Mouse (Mus musculus) A20 (cell line): ENCODE results near the gene Fam47e.
"Not testable (repeated sequence)": the region's sequence is repeated elsewhere in the genome, so short reads cannot be mapped to it uniquely, and the experiment has no call there.

Experiments
- DNase-seq: peaks from one replicate; pipeline ENCODE4 v3.0.0-alpha.2; 2011; ENCODE audit warnings: low read depth, low spot score

Fam47e gene

DNA sequence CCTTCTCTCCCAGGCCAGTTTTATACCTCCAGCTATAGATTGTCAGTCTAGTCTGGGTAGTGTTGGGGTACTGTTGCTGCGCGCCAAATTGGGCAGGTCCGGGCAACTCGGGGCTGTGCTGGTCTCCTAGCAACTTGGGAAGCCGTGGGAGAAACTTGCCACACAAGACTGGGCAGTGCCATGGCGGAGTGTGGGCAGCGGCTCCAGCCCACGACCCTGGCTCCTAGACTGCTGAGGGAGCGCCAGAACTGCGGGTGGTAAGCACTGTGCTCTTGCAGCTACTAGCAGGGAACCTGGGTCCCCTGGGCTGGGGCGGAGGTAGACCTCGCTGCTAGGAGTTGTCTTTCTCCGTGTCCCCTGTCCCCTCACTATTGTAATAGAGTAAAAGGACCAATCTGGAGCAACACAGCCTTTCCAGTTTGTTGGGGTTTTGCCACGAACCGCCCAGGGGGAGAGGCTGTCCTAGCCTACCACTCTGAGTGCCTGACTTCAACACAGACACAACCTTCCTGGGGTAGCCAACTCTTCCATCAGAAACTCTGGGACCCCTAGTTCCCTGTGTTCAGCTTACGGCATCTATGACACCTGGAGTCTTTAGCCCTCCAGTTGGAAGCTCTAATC lies at the start of gene Fam47e:
TSS of gene Fam47e (plus strand) at position 179 of the 621 bp plus-strand sequence.
- no peak for DNase-seq

DNA sequence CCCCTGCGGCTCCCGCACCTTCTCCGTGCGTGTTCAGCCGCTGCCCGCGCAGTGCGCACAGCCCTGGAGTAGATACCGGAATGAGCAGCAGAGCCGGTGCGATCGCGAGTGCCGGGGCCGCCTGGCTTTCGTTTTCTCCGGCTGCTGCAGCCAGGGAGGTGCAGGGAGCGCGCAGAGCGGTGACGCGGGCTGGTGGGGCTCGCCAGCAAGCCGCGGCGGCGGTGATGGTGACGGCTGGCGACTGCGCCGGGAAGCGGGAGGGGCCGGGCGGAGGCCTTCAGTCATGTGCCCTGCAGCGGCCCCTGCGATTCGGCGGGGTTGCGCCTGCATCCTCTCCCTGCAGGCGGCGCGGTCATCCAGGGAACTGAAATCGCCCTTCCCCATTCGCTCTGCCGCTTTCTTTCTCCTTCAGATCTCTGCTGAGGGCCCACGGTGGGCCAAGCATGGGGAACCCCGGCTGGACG lies 49.4 kb upstream of the Fam47e start:
- peak; percentile 94 for DNase-seq

DNA sequence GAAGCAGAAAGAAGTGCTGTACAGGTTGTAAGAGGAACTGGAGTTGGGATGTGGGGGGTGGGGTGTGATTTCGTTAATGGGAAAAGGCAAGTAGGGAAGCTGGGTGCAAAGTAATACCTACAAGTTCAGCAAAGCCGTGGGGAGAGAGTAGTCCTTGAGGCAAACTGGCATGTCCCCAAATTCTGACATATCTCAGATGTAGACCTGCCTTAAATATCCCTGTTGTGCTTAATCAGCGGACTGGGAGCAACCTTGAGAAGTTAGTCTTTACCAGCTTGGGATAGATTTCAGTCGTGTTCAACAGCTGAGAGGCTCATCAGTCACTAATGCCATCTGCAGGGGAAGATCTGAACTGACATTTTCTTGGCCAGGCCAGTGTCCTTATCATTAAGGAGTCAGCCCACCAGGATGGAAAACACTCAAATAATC lies 48.6 kb upstream of the Fam47e start:
- DNase-seq, result peak; percentile 70

DNA sequence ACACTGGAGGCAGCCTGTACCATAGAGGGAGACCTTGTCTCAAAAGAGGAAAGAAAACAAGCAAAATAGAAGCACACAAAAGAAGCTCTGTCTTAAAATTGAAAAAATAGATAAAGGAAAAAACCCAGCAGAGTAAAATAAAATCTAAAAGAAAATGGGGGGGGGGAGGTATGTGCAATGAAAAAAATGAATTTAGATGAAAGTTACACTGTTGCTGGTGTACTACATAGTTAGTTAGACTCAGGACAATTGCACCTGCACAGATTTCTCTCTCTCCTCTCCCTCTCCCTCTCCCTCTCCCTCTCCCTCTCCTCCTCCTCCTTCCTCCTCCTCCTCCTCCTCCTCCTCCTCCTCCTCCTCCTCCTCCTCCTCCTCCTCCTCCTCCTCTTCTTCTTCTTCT lies 48.1 kb upstream of the Fam47e start, which contains the start of gene Scarb2:
TSS of gene Scarb2 (minus strand) at position 101 of the 400 bp plus-strand sequence.
- no peak for DNase-seq

DNA sequence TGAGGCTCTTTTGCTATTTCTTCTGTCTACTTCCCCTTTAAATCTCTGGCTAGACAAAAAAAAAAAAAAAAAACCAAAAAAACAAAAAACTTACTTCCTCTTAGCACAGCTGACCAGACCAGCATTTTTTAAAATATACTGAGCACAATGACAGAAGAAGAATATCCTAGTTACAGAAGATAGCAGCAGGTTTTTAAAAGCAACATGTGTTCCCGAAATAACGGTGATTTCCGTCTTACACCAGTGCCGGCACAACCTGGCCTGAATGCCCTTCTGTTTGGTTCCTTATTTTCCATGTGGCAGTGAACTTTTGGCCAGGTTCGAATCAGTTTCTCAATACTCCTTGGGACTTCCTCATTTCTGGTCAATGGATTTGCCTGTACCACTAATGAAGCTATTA lies 46.0 kb upstream of the Fam47e start:
- DNase-seq, result peak; percentile 88

DNA sequence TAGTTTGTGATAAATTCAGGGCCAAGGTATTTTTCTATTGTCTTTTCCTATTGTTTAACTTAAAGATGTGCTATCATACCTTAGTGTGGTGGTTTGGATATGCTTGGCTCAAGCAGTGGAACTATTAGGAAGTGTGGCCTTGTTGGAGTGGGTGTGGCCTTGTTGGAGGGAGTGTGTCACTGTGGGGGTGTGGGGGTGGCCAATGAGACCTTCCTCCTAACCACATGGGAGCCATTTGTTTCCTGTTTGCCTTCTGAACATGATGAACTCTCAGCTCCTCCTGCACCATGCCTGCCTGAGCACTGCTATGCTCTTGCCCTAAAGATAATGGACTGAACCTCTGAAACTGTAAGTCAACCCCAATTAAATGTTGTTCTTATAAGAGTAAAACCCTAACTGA lies 43.6 kb upstream of the Fam47e start:
- peak; percentile 30 for DNase-seq

DNA sequence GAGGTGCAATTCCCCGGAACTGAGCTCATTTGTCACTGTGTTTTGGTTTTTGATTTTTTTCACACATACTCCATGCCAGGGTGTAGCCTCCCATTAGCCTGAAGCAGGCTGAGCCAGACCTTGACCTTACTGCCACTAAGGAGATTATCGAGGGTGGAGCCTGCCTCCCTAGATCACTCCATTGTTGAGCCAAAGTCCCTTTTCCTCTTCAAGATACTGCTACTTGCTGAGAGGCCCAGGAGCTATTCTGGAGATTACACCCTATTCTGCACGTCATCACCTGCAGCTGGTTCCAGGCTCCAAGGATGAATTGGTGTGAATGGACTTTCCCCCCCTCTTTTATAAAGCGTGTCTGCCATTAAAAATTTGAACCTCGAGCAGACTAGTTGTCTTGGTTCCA lies 42.8 kb upstream of the Fam47e start:
- DNase-seq, result no peak

DNA sequence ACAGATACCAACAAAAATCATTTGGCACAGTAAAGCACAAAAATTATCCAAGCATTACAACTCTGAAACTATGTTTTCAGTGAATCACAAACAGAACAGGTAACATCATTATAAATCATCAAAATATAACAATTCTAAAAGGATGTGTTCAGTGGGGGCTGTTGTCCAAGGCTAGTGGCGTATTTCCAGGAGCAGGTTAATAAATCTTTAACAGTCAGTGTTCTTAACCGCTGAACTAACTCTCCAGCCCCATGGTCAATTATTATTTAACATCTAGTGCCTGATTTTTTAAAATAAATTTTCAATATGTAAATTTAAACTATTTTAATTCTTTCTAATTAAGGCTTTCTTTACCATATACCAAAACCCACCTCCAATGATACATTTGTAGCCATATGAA lies 33.7 kb upstream of the Fam47e start:
- not testable (repeated sequence) for DNase-seq

DNA sequence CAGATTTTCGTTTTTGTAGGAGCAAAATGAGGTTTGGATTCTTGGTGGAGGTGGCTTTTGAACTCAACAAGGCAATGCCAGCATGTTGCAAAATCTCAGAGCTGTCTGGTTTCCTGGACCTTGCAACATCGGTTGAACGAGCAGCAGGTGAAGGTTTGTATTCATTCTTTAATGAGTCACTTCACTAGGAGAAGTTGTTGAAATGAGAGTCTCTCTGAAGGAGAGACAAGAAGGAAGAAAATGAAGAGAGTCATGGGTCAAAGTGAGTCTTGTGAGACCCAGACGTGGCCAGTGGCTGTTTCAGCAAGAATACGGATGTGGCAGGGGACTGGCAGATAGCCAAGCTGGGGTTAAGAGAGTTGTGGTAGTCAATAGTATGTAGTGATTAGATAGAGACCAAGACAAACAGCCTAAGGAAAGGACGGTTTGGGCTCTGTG lies 30.0 kb upstream of the Fam47e start:
- no peak for DNase-seq

DNA sequence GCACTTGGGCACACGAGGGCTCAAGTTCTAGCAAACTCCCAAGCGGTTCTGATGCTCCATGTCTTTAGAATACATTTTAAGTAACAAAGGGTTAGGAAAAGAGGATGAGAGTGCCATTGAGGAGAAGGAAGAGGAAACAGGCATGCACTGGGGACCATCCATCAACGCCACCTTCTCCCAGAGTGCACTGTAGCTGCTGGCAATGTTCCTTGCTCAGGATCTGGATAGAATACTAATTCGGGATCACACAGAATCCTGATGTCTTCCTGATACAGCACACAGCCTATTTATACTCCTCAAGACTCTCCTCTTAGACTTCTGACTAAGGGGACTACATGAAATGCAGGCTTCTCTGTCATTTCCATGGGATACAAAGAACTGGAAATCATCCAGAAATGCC lies 15.2 kb upstream of the Fam47e start:
- DNase-seq, result no peak

DNA sequence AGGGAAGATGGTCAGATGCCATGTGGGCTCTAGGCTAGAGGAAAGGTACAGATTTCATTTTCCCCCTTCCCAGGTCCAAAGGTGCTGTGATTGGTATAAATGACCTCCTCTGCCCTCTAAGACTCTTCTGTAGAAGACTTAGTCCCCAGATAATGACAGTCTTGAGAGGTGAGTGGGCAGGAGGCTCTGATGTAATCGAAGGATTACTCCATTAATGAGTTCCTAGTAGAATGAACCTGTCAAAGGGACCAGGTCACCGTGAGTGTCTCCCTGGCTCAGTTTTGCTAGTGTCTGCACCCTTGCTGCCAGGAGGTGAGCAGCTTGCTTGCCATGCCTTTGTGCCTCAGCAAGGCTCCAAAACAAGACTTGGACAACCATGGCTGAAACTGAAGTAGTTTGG lies 2.3 kb upstream of the Fam47e start:
- no peak for DNase-seq

DNA sequence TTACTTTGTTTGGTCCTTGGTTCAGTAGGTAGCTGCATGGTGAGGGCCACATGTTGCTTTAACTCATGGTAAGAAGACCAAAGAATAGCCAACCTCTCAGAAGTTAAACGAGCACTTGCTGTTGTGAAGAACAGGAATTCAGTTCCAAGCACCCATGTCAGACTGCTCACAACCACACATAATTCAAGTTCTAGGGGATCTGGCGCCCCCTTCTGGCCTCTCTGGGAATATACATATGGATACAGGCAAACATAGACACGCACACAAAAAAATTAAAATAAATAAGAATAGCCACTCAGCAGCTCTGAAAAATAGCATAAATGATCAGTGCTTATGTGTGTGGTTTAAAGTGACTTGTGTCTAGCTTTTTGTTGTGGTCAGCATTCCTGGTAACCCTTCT lies 930 bp upstream of the Fam47e start:
- DNase-seq, result peak; percentile 52

DNA sequence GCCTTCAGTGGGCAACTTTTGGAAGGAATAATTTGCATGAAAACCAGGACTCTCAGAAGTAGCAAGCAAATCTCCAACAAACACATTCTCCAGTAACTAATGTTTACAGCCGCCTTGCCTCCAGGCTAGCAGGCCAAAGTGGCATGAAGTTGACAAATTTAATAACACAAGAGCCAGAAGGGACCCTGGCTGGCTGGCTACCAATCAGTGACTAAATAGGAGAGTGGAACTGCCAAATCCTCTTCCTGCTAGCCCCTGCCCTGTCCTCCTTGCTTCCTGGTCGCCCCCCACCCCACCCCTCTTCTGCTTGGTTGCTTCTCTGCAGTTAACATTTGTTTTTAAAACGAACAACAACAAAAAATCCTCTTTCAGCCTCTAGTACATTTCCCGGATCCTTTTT lies 426 bp upstream of the Fam47e start:
- no peak for DNase-seq

DNA sequence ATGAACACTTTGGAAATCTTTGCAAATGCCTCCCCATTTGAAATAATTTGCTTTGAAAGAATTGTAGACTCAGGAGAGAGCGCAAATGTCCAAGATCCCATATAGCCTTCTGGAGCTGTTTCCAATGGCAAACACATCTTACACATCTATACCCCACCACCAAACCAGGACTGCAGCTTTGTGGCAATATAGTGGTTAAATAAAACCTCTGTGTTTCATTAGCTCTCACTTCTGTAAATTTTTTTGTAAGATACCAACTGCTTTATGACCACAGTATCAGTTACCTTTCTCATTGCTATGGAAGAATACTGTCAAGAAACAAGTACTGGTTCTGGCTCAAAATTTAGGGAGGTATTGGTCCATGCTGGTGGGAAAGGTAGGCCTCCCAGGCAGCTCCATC lies 1.0 kb downstream of the Fam47e start:
- DNase-seq, result no peak

DNA sequence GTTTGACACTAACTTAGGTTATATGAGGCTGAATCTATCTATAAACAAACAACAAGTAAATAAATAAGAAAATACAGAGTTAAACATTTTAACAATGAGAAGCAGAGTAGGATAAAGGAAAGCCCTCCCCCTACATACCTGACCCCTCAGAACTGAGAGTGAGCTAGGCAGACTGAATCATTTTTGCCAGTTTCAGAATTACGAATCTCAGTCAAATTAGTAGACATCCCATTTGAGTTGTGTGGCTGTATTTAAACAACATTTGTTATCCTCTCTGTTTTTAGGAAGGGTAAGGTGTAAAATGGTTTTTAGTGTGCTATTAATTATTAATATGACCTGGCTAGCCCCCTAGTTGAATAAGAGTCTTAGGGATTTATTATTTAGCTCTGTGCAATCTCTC lies 2.6 kb downstream of the Fam47e start:
- DNase-seq, result no peak

DNA sequence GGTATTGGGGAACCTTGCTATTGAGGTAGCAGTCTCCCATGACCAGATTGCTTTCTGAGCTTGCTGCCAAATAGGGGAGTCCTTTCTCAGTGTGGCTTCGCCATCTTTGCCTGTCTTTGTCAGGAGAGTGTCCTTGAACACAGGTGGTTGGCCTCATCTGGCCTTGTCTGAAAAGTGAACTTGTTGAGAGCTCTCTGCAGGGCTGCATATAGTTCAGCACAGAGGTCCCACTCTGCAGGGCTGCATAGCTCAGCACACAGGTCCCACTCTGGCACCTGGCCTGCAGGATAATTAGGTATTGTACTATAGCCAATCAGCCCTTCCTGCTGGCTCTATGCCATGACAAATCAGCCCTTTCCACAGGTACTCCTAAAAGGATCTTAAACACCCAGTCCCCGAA lies 5.3 kb downstream of the Fam47e start:
- no peak for DNase-seq

DNA sequence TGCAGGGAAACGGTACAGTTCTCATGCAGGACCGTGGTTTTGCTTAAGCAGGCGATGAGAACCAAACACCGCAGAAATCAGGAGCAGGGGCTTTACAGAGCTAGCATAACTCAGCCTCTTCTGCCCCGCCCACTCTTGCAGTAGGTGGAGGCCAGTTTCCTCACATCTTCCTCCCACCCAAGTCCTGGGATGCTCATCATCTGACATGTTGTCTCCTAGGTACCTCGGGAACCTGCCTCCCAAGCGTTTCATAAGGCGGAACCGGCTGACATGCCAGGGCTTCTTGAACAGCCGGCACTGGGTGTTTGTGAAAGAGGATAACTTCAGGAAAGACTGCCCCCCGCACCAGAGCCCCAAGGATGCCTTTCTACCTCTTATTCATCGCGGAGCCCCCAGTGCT lies 7.1 kb downstream of the Fam47e start:
- DNase-seq, result peak; percentile 36

DNA sequence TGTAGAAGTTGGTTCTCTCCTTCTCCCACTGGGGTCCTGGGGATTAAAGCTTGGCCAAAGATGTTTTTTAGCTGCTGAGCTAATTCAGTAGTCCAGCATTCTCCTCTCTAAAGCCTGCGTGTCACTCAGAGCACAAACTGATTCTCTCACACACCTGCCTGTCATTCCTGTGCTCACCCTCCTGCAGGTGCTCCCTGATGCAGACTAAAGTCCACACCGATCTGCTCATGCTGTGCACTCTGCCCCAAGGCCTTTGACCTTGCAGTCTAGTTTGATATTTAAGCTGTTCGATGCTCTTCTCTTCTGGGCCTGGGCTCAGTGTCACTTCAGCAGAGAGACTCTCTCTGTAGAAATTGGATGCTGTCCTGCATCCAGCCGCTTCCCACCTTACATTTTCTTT lies 16.4 kb downstream of the Fam47e start:
- DNase-seq, result no peak

DNA sequence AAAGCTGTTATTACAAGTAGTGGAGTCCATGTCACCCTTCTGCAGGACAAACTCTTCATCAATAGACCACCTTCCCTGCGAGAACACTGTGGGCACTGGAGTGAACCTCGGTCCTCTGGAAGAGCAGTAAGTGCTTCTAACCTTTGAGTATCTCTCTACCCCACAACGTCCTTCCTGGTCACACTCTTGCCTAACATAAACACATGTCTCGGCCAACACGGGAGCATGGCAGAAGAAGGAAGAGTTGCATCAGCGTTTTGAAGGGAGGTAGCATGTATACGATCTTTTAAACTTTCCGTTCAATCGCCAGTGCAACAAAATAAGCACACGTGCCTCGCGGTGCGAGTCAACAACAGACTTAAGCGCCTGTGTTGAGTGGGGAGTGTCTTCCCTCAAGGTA lies 24.7 kb downstream of the Fam47e start:
- DNase-seq, result no peak

DNA sequence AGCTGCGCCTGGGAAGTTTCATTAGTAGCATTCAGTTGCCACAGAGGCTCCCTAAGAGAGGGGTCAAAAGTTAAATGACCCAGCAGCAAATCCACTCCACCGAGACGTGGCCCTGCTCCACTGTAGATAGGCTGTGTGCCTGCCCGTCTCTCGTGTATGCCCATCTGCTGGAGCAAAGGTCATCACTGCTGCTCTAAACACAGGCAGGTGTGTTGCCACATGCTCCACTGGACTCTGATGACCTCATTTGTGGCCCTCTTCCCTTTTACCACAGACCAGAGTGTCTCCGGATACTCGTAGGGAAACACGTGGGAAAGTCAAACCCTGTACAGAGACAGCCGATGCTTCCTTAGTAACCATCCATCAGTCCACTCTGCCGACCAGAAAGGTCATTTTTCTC lies 31.1 kb downstream of the Fam47e start:
- DNase-seq, result no peak

DNA sequence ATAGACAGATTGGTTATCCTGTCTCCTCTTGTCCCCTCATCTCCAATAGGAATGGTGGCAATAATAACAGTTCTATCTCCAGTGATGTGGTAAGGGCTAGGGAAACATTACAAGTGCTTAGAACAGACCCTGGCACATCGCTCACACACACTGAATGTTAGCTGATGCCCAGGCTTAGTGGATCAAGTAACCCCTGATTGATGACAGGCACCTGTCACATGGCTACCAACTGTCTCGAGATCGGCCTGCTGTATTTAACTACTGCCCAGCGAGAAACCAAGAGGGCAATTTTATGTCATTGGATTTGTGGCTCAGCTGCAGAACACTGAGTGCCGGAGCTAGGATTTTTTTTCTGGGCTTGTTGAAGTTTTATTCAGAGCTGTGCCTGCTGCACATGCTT lies 40.2 kb downstream of the Fam47e start:
- DNase-seq, result no peak

DNA sequence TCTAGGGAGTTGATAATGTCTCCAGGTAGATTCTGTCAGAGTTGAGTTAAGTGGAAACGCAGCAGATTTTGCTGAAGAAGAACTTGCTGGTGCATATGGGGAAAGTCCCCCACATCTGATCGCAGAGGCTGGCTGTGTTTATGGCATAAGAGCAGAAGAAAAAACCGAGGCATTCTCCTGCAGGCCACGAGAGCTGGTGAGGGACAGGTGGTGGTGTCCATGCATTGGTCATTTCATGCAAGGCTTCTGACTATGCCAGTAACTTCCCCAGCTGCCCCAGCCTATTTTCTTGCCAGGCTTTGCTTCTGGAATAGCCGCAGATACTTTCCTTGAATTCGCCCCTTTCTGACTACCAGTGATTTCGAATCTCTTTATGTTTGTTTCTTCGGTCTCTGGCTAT lies 42.0 kb downstream of the Fam47e start:
- no peak for DNase-seq

DNA sequence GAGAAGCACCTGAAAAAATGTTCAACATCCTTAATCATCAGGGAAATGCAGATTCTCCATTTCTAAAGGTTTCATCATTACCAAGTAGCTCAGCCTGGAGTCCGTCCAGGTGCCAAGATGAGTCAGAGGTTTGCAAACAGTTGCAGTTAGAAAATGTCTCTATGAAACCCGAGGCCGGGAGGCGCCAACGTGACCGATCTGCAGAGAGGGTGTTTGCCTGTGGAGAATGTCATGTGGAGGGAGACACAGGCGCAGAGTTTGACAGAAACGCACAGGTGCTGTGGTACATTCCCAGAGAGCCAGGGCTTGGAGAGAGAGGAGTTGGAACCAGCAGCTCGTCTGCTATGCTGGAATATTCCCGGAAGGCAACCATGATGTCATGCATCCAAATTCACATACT lies 44.2 kb downstream of the Fam47e start:
- no peak for DNase-seq
